Mouse (Mus musculus) frontal cortex, postnatal 10 days (tissue): ENCODE results near the gene Secisbp2l.

Experiments used
- DNase-seq, 2 experiments: peaks; one replicate each; pipeline ENCODE4 v3.0.0; 2022; ENCODE audit warnings: low spot score in 2 of 2, mixed read lengths in 1 of 2

Gene Secisbp2l

DNA sequence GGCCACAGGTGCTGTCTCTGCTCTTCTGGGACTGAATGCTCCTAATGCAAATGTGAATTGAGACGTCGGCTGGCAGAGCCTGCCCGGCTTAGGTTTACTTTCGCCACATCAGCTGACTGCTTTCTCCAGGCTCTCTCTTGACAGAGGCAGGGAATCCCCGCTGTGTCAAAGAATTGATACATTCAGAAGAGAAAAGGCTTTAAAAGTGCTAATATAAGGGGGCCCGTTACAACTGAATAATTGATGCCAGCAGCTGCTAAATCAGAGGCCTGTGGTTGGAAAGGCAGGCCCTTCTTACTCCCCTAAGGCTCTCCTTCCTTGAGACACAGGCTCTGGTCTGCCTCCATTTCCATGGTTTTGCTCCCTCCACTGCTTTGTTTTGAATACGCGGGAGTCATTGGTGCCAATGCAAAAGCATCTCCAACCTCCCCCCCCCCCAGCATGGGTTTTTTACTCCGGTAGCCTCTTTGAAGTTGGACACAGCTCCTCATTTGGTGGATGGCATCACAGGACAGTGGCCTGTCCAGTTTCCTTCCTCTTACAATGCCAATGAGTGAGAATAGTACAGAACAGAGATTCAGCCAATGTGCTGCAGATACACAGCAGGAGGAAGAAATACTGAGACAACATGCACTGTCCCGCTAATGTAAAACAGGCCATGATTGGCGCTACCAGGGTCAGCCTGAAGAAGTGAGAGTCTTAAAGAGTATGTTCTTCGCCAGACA, 77.6 kb downstream of the Secisbp2l start:
- DNase-seq = no peak

DNA sequence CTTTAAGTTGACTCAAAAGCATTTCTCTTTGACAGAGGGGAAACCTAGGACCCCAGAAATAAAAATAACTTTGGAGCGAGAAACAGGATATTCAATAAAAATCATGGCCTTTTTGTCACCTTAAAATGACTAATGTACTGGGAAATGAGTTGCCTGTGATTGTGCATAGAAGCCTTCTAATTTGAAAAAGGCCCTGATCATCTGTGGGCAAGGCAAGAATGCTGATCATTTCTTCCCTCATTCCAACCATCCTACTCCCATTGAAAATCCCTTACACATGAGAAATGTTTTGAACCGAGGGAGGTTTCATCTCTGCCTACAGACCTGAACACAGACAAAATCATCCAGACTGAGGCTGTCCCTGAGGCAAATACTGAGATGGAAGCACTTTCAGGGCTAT, 79.8 kb downstream of the Secisbp2l start:
- no peak for DNase-seq

DNA sequence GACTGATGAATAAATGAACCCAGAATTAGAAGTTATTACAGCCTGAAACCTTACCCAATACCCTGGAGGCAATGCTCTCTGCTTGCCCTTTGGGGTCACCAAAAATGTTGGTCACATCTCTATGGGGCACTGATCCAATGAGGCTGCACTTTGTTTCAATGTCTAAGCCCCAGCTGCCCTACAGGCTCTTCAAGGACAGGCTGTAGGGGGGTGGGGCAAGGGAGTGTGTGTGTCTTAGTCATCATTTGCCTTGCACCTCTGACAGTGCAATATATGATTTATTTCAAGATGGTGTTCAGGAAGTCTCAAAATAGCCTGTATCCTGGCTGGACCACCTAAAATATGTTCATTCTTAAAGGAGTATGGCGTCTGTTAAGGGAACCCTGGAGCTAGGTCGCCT, 81.1 kb downstream of the Secisbp2l start:
- no peak for DNase-seq

DNA sequence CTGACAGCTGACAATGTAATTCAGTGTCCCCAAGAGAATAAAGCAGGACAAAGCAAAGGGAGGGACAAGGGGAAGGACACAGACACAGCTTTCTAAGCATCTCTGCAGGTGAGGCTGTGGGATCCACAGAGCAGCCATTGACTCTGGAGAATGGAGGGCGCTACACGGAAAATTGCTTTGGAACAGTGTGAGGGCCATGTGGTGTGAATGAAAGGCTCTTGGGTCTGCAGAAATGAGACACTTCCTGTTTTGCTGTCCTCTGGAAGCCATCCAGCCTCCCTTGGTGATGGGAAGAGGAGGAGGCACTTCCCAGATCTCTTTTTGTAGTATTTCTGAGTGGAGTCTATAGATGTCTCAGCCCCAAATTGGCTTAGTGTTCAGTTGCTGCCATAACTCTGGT, 86.5 kb downstream of the Secisbp2l start:
- DNase-seq = no peak

DNA sequence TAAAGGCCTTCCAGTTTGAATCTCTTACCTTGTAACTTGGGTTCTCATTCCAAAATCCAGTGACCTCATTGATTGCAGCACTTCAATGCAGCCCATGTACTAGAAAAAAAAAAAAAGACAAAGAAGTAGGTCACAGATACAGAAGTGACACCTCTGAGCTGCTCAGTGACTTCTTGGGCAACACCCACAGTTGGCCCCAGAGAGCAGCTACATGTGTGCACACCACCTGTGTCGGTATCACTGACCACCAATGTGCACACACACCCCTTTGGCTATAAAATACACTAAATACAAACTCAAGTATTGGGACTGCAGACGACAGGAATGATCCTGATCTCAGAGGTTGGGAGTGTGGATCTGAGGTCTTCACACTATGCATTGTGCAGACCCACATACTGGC, 87.9 kb downstream of the Secisbp2l start:
- no peak for DNase-seq

DNA sequence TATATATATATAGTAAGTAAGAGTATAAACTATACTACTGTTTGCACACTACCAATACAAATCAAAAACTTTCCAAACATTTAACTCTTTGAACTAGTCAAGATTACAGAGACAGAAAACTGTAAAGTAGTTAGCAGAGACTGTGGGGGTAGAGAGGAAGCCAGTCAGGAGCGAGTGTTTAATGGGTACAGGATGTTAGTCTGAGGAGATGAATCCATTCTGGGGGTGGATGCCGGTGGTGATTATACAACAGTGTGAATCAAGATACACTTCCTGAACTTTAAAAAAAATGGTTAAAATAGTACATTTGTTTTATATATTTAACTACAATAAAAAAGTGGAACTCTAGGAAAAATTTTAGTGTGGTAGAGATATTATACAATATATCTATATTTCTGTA, 90.7 kb downstream of the Secisbp2l start:
- no peak for DNase-seq
